Mouse (Mus musculus) stomach, embryonic 16.5 days (tissue): Measurements from ENCODE around the gene Mcl1. TPM values are rescaled to one million over a fixed set of nuclear protein-coding genes. Genes with fewer than 3 reads are reported as not detected.
A peak's percentile ranks its signal among the peaks of the same experiment; 100 is the strongest.

ENCODE experiments used
- ATAC-seq: fragments of 200-750 bp; cut with Nextera tagmentation; 2 replicates; pipeline ENCODE4 v1.8.0; 2017; ENCODE audit warnings: moderate number of reproducible peaks, moderate TSS enrichment; ENCODE audit not compliant: insufficient read depth, low FRiP score
- H3K27ac ChIP-seq: fragments of 300-500 bp; sonication (generic); 2 replicates; pipeline ENCODE4 v1.5.1; 2014; ENCODE audit warnings: low read length
- H3K27me3 ChIP-seq: fragments of 300-500 bp; sonication (generic); 2 replicates; pipeline ENCODE4 v1.6.1; 2014; ENCODE audit warnings: low read length, control low read depth, mixed read lengths; ENCODE audit not compliant: control insufficient read depth, insufficient read depth
- H3K36me3 ChIP-seq: fragments of 300-500 bp; sonication (generic); 2 replicates; pipeline ENCODE4 v1.6.1; 2014; ENCODE audit warnings: low read length; ENCODE audit not compliant: control insufficient read depth, insufficient read depth
- H3K4me1 ChIP-seq: fragments of 300-500 bp; sonication (generic); 2 replicates; pipeline ENCODE4 v1.6.1; 2014; ENCODE audit warnings: low read length, control low read depth, mixed read lengths; ENCODE audit not compliant: control insufficient read depth, insufficient read depth
- H3K4me2 ChIP-seq: fragments of 300-500 bp; sonication (generic); 2 replicates; pipeline ENCODE4 v1.6.1; 2014; ENCODE audit warnings: low read depth, low read length, mixed read lengths
- H3K4me3 ChIP-seq: fragments of 300-500 bp; sonication (generic); replicated peaks from 2 replicates; pipeline ENCODE4 v1.5.1; 2014; ENCODE audit warnings: mild to moderate bottlenecking, low read length
- H3K9ac ChIP-seq: fragments of 300-500 bp; sonication (generic); 2 replicates; pipeline ENCODE4 v1.6.1; 2014; ENCODE audit warnings: low read length
- H3K9me3 ChIP-seq: fragments of 300-500 bp; sonication (generic); replicated peaks from 2 replicates; pipeline ENCODE4 v1.6.1; 2016; ENCODE audit warnings: low read length, control low read depth; ENCODE audit not compliant: control insufficient read depth
- WGBS: fragments of 180-500 bp; shearing (Covaris S2); extraction: QIAGEN DNeasy Blood & Tissue Kit; methylation state at CpG from one replicate; pipeline ENCODE4 v1.1.7; 2014; 5-methylcytosine and 5-hydroxymethylcytosine counted together
- polyA plus RNA-seq: library from polyadenylated mRNA; unstranded; fragments of >200 nt; fragmentation: Nextera tagmentation; extraction: Ambion mirVana; gene quantifications from 2 replicates; pipeline ENCODE4 v1.2.1, GENCODE M21; 2015

Gene Mcl1
- polyA plus RNA-seq, 1 experiment from 2014 or later: 20.5 TPM

- Histone ChIP-seq H3K27me3 (no peaks in the 10 kb centered on the region), H3K4me2 (no peak overlapping the region), H3K27ac (no peak overlapping the region), H3K9ac (no peak overlapping the region), H3K4me3 (no peak overlapping the region), H3K36me3 (no peaks in the 10 kb centered on the region), H3K4me1 (peaks cover 6% of the 10 kb centered on the region; the same call in 1 of the 2 replicates), H3K9me3 (no peaks in the 10 kb centered on the region)
- WGBS: 58% methylated on average over 10 of the region's 10 CpGs
- ATAC-seq: peak; percentile 46; the same call in 1 of the 2 replicates
Measured at GRCm38 (mm10) chr3:95645313-95646235, 13.0 kb upstream of the Mcl1 start.

GRCm38 (mm10) chr3:95648016-95648415 lies 10.6 kb upstream of the Mcl1 start:
- H3K9ac ChIP-seq: no peak overlapping the region
- no peak overlapping the region for H3K4me3 ChIP-seq
- H3K27me3 ChIP-seq: no peaks in the 10 kb centered on the region
- no peaks in the 10 kb centered on the region for H3K9me3 ChIP-seq
- H3K36me3 ChIP-seq: no peaks in the 10 kb centered on the region
- 85% methylated on average over 5 of the region's 5 CpGs for WGBS
- H3K27ac ChIP-seq: no peak overlapping the region
- no peak for ATAC-seq
- no peak overlapping the region for H3K4me2 ChIP-seq
- H3K4me1 ChIP-seq: peaks cover 16% of the 10 kb centered on the region

- Histone ChIP-seq H3K36me3 (no peaks in the 10 kb centered on the region), H3K9ac (no peak overlapping the region), H3K4me3 (no peak overlapping the region), H3K4me1 (peaks cover 26% of the 10 kb centered on the region), H3K27ac (peak overlapping the region; percentile 76), H3K4me2 (no peak overlapping the region), H3K27me3 (no peaks in the 10 kb centered on the region), H3K9me3 (no peaks in the 10 kb centered on the region)
- peak; percentile 57; the same call in 1 of the 2 replicates for ATAC-seq
- WGBS: 50% methylated on average over 6 of the region's 6 CpGs
Measured at GRCm38 (mm10) chr3:95650276-95651032, 8.1 kb upstream of the Mcl1 start.

GRCm38 (mm10) chr3:95651033-95651373 lies 7.6 kb upstream of the Mcl1 start:
- Histone ChIP-seq H3K4me1 (peaks cover 26% of the 10 kb centered on the region), H3K27ac (peak overlapping the region; percentile 76), H3K36me3 (no peaks in the 10 kb centered on the region), H3K27me3 (no peaks in the 10 kb centered on the region), H3K9ac (no peak overlapping the region), H3K9me3 (no peaks in the 10 kb centered on the region), H3K4me2 (no peak overlapping the region), H3K4me3 (no peak overlapping the region)
- no peak for ATAC-seq
- WGBS: 73% methylated on average over 3 of the region's 3 CpGs

GRCm38 (mm10) chr3:95651391-95652203 lies 7.0 kb upstream of the Mcl1 start:
- no peak for ATAC-seq
- Histone ChIP-seq H3K27me3 (no peaks in the 10 kb centered on the region), H3K9ac (no peak overlapping the region), H3K4me2 (no peak overlapping the region), H3K4me1 (peaks cover 26% of the 10 kb centered on the region), H3K36me3 (no peaks in the 10 kb centered on the region), H3K9me3 (no peaks in the 10 kb centered on the region), H3K4me3 (no peak overlapping the region), H3K27ac (peak overlapping the region; percentile 76)
- WGBS: 81% methylated on average over 16 of the region's 16 CpGs

GRCm38 (mm10) chr3:95652204-95652811 lies 6.3 kb upstream of the Mcl1 start:
- Histone ChIP-seq H3K4me3 (no peak overlapping the region), H3K27me3 (no peaks in the 10 kb centered on the region), H3K9me3 (no peaks in the 10 kb centered on the region), H3K27ac (no peak overlapping the region; the same call in 1 of the 2 replicates), H3K4me2 (no peak overlapping the region), H3K4me1 (peaks cover 26% of the 10 kb centered on the region), H3K36me3 (no peaks in the 10 kb centered on the region), H3K9ac (no peak overlapping the region)
- 73% methylated on average over 7 of the region's 7 CpGs for WGBS
- ATAC-seq: no peak

GRCm38 (mm10) chr3:95652871-95653270 lies 5.7 kb upstream of the Mcl1 start:
- H3K4me3 ChIP-seq: no peak overlapping the region

GRCm38 (mm10) chr3:95653473-95654034 lies 5.0 kb upstream of the Mcl1 start:
- Histone ChIP-seq H3K4me3 (no peak overlapping the region), H3K27me3 (no peaks in the 10 kb centered on the region), H3K9me3 (no peaks in the 10 kb centered on the region), H3K36me3 (no peaks in the 10 kb centered on the region), H3K4me2 (no peak overlapping the region), H3K9ac (0 out of 2 replicates have a peak overlapping the region, but pooled peaks have one; percentile 27), H3K4me1 (peaks cover 26% of the 10 kb centered on the region), H3K27ac (peak overlapping the region; percentile 57; the same call in 1 of the 2 replicates)
- ATAC-seq: peak; percentile 63; the same call in 1 of the 2 replicates
- 15% methylated on average over 11 of the region's 11 CpGs for WGBS

More at GRCm38 (mm10) chr3:95652871-95653270, 5.7 kb upstream of the Mcl1 start:
- Histone ChIP-seq H3K4me2 (no peak overlapping the region), H3K27ac (no peak overlapping the region), H3K27me3 (no peaks in the 10 kb centered on the region), H3K4me1 (peaks cover 26% of the 10 kb centered on the region), H3K36me3 (no peaks in the 10 kb centered on the region), H3K9me3 (no peaks in the 10 kb centered on the region), H3K9ac (no peak overlapping the region)
- 34% methylated on average over 6 of the region's 6 CpGs for WGBS
- ATAC-seq: no peak
